Mouse (Mus musculus) ovary, postnatal 36 days (tissue): ENCODE measurements around the gene 2610021A01Rik.
"Not testable (repeated sequence)": the region's sequence is repeated elsewhere in the genome, so short reads cannot be mapped to it uniquely, and the experiment has no call there.

Source experiments
- DNase-seq: peaks from one replicate; pipeline ENCODE4 v3.0.0; 2022; ENCODE audit warnings: low spot score, mixed read lengths

Gene 2610021A01Rik

DNA sequence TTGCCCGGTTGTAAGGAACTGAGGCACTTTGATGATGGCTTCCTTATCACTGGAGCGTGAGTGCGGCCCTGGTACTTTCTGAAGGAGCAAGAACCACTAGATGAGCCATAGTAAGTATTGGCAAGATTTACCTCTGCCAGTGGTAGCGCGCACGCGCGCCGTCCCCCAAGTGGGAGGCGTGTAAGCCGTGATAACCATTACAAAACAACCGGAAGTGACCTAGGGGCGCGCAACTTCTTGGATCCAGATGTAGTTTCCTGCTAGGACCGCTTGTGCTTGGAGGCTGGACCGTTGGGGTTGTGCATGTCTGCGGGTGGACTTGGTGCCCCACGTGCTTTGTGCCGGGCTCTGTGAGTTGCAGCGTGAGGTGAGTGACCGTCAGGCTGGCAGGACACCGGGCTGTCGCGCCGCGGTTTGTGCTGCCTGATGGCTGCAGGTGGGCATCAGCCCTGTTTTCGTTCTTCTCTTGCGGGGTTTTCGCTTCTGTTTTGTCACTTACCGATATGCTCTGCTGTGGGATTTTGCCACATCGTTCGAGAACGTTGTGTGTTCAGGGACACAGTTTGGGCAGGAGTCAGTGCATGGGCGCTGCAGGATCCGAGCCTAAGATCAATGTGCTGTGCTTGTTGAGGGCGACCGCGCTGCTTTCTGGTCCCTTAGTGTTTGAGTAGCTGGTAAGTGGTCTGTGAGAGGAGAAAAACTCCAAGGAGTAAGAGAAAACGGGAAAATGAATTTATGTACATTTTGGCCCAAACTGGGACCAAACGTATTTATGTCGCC lies at the start of gene 2610021A01Rik:
Gene 2610021A01Rik, plus strand, starts transcription at position 197 of the 780 bp plus-strand sequence.
- peak; percentile 87 for DNase-seq

DNA sequence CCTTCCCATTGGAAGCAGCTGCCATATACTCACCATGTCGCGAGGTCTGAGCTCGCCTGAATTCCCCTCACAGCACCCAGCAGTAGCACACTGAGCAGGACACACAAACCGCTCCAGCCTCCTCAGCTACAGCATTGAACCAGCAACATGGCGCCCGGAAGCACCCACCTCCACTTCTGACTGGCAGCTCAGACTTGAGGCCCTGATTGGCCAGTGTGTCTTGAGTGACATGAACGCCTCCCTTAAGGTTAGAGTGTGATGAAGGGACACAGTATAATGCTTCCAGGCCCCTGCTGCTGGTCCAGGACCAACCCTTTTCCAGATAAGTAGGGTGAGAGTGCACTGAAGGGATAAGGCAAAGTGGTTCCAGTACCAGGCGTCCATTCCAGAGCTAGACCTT lies 38.3 kb upstream of the 2610021A01Rik start:
- no peak for DNase-seq

DNA sequence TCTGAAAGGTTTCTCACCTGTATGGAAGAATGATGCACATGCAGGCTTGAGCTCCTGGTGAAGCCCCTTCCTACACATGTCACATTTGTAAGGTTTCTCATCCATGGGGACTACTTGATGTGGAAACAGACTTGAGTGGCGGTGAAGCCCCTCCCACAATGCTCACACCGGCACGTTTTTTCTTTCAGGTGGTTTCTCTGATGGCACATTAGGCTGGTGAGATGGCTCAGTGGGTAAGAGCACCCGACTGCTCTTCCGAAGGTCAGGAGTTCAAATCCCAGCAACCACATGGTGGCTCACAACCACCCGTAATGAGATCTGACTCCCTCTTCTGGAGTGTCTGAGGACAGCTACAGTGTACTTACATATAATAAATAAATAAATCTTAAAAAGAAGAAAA lies 25.5 kb upstream of the 2610021A01Rik start, which contains the start of gene Gm6871:
Gene Gm6871, minus strand, starts transcription at position 101 of the 400 bp plus-strand sequence.
- not testable (repeated sequence) for DNase-seq

DNA sequence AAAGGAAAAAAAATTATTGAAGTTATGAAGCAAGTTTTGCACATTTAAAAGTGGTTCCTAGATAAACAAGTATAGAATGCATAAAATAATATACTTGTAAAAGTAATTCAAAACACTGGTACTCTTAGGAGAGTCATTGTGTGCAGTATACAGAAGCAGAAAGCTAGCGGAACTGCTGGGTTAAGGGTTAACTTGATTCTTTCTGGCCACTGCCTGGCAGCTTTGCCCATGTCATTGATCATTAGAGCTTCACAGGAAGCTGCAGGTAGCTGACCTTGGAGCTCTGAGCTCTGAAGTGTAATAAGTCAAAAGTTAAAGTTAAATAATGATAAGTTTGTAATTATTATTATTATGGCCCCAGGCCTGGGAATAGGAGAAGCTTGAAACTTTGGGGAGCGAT lies 21.1 kb upstream of the 2610021A01Rik start:
- DNase-seq: no peak

DNA sequence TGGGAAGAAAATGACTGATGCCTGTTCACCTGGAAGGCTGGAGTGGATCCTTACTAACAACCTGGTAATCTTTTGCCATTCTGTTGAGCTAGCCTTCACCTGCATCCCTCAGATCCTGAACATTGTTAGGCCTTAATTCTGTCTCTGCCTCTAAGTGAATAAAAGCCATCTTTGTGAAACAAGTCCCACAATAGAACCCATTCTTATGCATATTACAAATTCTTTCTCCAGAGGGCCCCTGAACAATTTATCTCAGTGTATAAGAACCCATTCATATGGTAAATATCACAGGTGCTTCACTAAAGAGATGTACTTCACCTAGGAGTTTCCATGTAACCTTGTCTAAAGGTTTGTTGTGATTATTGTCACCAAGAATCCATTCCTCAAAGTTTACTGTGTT lies 17.0 kb upstream of the 2610021A01Rik start:
- no peak for DNase-seq

DNA sequence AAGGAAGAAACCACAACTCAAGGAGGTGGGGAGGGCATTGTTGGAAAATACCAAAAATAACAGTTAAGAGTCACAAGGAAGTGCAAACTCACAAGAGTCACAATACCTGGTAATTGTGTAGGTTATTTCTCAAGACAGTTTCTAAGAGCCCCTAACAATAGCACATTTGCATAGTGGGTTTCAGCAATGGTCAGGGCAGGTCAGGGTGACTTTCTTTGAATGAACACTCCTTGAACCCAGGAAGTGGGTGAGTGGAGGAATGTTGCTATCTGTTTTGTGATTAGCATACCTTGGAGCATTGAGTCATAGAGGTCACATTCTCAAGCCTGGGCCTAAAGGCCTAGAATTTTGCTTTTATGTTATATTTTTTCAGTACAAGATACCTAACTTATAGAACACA lies 11.2 kb upstream of the 2610021A01Rik start:
- DNase-seq: not testable (repeated sequence)

DNA sequence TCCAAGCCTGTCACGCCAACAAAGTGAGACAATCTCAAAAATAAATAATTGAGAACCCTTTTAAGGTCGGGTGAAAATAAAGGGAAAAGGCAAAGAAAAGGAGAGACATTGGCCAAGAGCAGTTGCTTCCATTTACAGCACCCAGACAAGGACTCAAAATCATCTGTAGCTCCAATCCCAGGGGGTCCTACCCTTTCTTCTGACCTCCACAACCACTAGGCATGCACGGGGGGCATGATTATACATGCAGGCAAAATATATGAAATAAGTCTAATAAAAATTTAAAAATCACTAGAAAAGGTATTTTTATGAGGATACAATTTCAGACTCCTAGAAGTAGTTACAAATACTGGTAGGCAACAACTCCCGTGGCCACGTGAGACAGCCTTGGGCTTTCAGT lies 415 bp upstream of the 2610021A01Rik start:
- no peak for DNase-seq

DNA sequence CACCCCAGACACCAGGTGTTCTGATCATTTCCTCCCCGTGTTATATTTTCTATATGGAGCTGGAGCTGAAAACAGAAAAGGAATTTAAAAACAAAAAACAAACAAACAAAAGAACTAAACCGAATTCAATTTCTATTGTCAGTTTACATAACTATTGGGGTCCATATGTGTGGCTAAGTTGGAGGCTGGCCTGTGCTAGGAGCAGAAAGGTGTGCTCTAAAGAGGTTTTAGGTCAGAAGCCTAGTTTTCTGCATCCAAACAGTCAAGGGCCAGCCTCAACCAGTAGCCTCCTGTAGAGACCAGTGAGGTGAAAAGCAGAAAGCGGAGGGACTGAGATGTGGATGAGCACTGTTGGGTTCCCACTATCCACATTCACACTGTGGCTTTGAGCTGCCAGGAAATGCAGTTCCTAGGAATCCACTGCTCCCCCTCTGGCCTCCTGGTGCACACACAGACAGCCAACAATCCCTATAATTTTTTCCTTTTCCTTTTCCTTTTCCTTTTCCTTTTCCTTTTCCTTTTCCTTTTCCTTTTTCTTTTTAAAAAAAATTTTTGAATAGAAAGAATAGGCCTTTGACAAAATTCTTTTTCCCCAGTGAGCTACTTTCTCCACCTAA lies 1.0 kb downstream of the 2610021A01Rik start:
- no peak for DNase-seq

DNA sequence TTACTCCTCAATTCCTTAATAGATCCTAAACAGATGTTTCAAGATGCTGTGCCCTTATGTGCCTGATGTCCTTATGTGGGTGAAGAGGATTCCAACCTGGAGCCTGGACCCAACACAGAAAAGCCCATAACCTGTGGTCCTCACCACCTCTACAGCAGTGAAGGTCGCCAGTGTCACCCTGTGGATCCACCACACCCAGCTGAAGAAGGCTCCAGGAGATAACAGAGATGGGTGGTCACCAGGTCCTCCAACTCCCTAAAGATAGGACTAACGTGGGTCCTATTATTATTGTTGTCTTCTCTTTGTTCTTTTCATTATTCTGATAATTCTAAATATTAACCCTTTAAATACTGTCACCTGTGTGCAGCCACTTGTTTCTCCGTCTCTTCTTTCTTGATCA lies 12.6 kb downstream of the 2610021A01Rik start:
- DNase-seq: no peak

DNA sequence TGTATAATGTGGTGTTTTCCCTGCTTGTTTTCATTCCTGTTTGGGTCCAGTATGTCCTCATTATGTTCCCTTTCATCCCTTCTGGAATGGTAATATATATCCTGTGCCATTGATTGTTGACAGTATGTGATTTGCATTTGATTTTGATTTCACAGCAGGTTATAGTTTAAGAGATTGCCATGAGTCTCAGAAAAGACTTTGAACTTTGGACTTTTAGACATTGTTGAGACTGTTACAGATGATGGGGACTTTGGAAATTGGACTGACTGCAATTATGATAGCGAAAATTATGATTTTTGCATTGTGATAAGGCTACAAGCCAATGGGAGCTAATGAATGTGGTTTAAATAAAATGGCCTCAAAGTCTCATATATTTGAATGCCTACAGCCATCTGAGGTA lies 17.2 kb downstream of the 2610021A01Rik start:
- not testable (repeated sequence) for DNase-seq

DNA sequence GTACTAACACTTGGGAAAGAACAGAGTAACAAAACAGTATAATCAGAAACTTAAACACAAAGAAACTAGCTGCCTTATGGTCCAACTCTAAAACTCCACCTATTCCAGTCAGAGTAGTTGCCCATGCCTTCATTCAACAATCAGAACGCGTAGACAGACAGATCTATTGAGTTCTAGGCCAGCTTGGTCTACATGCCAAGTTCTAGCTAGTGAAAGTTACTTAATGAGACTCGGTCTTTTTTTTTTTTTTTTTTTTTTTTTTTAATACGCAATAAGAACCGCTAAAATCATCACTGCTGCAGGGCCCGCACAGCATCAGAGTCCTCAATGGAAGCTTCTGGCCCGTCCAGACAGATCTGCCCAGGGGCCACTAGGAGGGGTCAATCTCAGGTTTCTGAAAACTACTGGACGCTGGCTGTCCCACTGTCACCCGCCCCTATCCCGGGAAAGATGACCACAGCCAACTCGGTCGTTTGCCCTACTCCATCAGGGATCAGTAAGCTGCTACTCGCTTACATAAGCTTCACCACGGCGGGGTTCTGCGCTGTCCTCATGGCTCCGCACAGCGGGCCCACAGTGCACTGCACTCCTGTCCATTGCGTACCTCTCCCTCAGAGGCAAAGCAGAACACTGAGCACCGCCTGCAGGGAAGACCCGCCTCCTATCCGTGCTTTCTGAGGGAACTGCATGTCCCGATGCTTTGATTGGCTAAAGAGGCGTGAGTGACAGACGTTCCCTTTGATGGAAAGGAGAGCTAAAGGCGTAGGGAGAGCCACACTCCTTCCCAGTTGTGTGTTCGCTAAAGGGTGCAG lies 33.6 kb downstream of the 2610021A01Rik start, which contains the start of gene Zfp788:
Gene Zfp788, plus strand, starts transcription at position 795 of the 812 bp plus-strand sequence.
- peak; percentile 87 for DNase-seq

DNA sequence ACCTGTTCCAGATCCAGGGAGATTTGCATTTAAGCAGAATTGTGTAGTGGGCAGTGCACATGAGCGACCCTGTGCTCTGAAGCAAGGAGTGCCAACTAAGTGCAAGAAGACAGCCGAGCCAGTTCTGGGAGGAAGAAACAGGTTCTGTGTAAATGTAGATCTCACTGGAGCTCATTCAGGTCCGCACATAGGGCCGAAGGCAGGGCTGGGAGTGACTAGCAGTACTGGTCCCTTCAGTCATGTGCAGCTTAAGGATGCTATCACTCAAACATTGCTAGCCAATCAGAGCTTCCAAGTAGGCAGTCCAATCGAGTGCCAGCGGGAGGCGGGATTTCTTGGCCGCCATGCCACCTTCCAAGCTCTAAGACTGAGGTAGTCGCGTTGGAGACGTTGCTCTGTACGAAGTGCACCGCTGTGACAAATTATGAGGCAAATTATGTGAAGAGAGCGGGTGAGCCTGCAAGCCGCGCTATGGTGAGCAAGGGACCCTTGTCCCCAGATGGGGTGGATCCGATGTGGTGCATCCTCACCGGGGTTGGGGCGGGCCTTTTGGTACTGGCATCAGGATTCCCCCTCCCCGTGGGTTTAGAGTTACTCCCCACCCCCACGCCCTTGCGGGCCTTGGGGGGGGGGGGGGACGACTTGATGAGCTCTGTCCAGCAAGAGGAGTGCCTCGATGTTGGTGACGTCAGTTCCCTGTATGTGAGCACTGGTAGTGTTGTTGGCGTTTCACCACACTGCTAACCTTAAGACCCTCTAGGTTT lies 34.4 kb downstream of the 2610021A01Rik start:
- peak; percentile 85 for DNase-seq

DNA sequence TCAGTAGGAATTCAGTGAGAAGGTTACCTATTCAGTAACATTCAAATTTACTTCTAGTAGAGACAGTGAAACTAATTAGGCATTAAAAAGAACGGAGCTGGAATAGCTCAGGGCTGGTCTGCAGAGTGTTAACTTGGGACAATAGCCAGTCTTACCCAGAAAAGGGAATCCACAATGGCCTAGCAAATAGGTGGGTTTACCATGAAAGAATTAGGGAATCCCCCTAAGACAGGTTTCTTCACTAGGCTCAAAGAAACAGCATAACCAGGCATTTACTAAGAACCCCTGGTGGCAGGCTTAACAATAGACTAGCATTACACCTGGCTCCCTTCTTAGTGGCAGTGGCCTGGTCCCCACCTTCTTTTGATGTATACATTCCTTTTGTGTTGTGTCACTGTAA lies 75.3 kb downstream of the 2610021A01Rik start:
- DNase-seq: not testable (repeated sequence)
